Mouse (Mus musculus): ENCODE measurements around the gene Hypk. TPM values are rescaled to one million over a fixed set of nuclear protein-coding genes. Genes with fewer than 3 reads are reported as not detected.
"Not testable (repeated sequence)": the region's sequence is repeated elsewhere in the genome, so short reads cannot be mapped to it uniquely, and the experiment has no call there.

Gene Hypk
- polyA plus RNA-seq, 1 experiment = 35.6 TPM

DNA sequence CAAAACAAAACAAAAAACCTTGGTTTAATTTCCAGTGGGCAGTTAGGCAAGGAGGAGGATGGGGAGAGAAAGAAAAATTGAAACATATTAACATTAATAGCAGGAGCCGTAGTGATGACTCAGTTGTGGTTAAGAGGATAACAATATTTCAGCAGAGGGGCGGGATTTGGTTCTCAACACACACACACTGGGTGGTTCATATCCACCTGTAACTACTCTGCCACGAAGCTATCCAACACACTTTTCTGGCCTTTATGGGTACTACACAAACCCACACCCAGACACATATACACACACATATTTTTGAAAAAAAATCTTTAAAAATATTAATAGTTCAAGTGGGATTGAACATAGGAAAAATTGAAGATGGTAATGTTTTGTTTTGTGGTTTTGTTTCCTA, 6.1 kb upstream of the Hypk start:
- DNase-seq (ENCODE audit: extremely low spot score in 1 of 2, low spot score in 1 of 2) = no peak

- peak in 1 of 2 experiments; percentile 56 for DNase-seq (ENCODE audit: extremely low spot score in 1 of 2, low spot score in 1 of 2)
Observed at GRCm38 (mm10) chr2:121448136-121448535, 5.0 kb upstream of the Hypk start.

GRCm38 (mm10) chr2:121448739-121449535, 4.2 kb upstream of the Hypk start, which contains the start of gene Serf2:
Serf2 (plus strand) TSS chr2:121449195.
- peak; percentile 98 for DNase-seq (ENCODE audit: extremely low spot score in 1 of 2, low spot score in 1 of 2)

GRCm38 (mm10) chr2:121449545-121450011, 3.5 kb upstream of the Hypk start:
- peak in 1 of 2 experiments; percentile 38 for DNase-seq (ENCODE audit: extremely low spot score in 1 of 2, low spot score in 1 of 2)

DNA sequence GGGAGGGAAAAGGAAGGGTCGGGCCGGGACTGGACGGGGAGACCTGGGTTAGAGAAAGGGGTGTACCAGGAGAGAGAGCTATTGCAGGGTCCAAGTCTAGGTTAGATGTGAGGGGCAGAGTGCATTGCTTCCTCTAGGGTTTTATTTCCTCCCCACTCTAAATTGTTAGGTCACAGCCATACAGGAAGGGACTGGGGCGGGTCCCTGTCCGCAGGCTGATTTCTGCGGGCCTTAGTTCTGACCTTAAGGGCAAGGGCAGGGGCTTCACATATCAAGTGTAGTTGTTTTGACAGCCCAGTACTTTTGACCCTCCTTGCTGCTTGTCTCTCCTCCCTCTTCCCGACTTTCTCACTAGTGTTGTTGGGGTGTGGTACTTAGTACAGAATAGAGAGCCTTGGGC, 3.0 kb upstream of the Hypk start:
- no peak for DNase-seq (ENCODE audit: extremely low spot score in 1 of 2, low spot score in 1 of 2)

DNA sequence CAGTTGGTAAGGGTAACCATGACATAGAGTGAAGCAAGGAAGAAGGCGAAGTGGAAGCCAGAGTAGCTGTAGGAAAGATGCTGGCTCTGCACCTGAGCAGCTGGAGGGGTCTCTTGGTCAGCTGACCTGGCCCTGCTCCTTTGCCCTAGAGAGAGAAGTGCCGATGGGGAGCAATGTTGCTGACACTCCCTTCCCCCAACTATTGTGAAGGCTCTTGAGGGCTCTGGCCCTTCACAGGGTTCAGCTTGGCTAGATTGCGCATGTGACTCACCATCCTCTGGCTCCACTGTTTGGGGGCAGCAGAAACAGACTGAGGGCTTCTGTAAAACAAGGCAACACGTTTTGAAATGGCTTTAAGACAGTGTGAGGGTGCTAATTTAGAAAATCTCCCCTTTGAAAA, 729 bp upstream of the Hypk start:
- DNase-seq (ENCODE audit: extremely low spot score in 1 of 2, low spot score in 1 of 2) = no peak

DNA sequence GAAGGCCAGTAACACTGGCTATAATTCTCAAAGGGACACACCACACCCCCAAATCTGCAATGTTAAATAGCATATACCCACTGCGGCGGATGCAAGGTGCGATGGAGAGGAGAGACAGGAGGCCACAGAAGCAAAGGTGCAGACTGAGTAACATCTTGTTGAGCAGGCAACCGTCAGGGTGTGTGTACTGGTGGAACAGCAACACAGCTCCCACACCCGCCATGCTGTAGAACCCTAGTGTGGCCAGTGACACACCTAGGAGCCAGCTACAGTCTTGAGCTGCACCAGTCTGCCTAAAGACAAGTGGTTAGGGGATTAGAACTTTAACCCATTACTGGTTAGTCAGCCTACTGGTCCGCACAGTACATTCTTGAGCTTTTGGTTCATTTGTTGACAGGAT, 827 bp downstream of the Hypk start:
- DNase-seq (ENCODE audit: extremely low spot score in 1 of 2, low spot score in 1 of 2) = no peak

DNA sequence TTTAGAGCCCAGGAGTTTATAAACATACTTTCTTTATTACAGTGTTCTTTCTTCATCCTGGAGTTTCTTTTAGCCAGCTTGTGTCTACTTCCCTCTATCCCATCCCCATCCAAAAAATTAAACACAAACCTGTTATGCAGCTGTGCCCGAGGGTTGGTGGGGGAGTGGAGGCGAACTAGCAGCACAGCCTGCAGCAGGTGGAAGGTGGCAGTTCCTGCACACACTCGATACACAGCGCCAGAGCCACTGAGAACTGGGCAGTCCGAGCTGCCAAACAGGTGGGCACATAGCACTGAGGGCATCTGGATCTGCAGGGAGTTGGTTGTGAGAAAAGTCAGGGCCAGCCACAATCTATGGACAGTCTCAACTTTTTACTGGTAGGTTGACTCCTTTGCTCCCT, 2.4 kb downstream of the Hypk start:
- DNase-seq (ENCODE audit: extremely low spot score in 1 of 2, low spot score in 1 of 2) = no peak

GRCm38 (mm10) chr2:121456692-121457642, 3.9 kb downstream of the Hypk start, which contains the start of gene Serinc4:
Serinc4 (minus strand) TSS chr2:121456781.
- peak; percentile 61 to 86 for DNase-seq (ENCODE audit: extremely low spot score in 1 of 2, low spot score in 1 of 2)

DNA sequence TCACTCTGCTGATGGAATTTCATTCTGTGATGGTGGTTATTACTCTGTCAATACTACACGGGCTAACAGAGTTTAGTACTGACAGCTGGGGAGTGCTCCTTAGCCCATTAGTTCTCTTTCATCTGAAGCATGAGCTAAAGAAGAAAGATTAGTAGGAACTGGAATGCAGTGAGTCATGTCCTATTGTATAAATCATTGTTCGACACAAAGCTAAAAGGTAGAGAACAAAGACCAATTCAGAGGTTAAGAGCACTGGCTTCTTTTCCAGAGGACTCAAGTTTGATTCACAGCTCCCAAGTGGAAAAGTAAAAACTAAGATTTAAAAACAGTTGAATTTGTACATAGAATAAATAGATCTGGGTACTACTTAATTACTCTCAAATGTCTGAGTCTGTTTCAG, 7.0 kb downstream of the Hypk start:
- no peak for DNase-seq (ENCODE audit: extremely low spot score in 1 of 2, low spot score in 1 of 2)

DNA sequence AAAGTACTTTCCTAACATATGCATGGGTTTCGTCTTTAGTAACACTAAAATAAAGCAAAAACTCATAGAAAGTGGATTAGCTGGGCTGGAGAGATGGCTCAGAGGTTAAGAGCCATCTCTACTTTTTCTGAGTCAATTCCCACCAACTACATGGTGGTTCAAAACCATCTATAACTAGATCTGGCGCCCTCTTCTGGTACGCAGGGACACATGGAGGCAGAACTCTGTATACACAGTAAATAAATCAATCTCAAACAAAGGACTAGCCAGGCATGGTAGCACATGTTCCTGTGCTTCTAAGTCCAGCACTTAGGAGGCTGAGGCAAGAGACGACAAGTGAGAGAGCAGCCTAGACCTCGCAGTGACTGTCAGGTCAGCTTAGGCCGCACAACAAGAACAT, 15.9 kb downstream of the Hypk start:
- DNase-seq (ENCODE audit: extremely low spot score in 1 of 2, low spot score in 1 of 2) = not testable (repeated sequence)

GRCm38 (mm10) chr2:121472783-121473182, 19.7 kb downstream of the Hypk start:
- DNase-seq (ENCODE audit: extremely low spot score in 1 of 2, low spot score in 1 of 2) = not testable (repeated sequence)

DNA sequence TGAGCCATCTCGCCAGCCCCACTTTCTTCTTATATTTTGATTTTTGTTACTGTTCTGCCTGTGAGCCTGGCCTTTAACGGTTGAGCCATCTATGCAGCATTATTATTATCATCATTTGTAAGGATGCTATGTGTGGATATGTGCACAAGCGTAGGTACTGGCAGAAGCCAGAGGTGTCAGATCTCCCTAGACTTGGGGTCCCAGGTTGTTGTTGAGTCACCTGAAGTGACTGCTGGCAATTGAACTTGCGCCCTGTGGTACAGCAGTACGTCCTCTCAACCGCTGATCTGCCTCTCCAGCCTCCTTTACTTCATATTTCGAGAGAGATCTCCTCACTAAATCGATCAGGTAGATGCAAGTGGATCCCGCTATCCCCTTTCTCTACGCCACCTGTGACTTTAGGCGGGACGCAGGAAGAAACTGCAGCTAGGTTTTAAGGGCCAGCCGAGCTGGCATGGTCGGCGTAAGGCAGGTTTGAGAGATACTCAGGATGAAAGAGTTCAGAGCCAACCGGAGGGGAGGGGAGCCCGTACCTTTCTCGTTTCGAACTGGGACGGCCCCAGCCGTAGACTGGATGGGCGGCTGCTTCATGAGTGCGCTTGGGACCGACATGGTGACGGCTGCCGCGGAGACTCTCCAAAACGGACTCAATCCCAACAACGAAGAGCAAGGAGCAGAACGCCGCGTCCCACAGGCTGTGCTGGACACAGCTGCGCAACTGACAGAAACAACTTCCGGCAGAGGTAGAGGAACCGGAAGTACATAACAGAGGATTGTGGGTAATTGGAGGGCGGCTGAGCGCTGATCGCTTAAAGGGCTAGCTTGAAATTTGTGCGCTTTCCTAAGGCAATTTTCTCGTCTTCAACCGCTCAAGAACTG, 20.4 kb downstream of the Hypk start, which contains the start of gene Mfap1b:
TSS of gene Mfap1b (minus strand) at position 767 of the 879 bp plus-strand sequence.
- DNase-seq (ENCODE audit: extremely low spot score in 1 of 2, low spot score in 1 of 2) = peak; percentile 69 to 93

GRCm38 (mm10) chr2:121474180-121474535, 21.1 kb downstream of the Hypk start:
- DNase-seq (ENCODE audit: extremely low spot score in 1 of 2, low spot score in 1 of 2) = no peak

DNA sequence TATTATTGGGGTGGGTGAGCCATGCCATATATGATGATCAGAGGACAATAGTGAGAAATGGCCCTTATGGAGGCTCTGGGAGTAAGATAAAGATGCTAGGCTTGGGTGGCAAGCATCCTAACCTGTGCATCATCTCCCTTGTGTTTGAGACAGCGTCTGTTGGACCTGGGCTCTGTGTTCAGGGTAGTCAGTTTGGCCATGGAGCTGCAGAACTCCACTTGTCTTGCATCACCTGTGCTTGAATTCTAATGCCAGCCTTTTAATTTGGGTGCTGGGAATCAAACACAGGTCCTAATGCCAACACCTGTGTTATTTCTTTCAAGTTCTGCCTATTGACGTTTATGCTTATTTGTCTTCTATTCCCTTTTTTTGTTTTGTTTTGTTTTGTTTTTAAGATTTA, 22.2 kb downstream of the Hypk start:
- not testable (repeated sequence) for DNase-seq (ENCODE audit: extremely low spot score in 1 of 2, low spot score in 1 of 2)

DNA sequence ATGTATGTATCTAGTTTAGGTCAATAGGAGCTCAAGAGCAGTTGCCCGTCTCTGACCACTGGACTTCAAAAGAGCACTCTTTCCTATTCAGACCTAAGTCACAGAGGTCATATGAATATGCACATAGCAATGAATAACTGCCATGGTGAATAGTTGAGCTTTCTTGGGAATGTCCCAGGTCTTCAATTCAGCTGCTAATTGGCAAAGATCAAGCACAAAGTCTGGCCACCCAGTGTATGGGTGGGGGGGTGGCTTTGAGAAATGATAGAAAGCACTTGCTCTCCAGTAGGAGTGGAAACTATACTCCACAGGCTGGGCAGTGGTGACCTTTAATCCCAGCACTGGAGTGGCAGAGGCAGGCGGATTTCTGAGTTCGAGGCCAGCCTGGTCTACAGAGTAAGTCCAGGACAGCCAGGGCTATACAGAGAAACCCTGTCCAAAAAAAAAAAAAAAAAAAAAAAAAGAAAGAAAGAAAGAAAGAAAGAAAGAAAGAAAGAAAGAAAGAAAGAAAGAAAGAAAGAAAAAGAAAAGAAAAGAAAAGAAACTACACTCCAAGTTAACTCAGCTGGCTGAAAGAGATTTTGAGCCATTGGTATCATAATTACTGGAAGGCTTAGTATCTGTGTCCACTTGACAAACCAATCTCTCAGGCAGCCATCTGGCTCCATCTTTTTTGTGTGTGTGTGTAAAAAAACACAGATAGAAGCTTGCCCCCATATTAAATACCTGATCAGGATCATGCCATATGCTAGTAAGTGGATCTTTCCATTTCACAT, 24.6 kb downstream of the Hypk start:
- no peak for DNase-seq (ENCODE audit: extremely low spot score in 1 of 2, low spot score in 1 of 2)

- no peak for DNase-seq (ENCODE audit: extremely low spot score in 1 of 2, low spot score in 1 of 2)
Observed at GRCm38 (mm10) chr2:121480498-121480897, 27.4 kb downstream of the Hypk start.

GRCm38 (mm10) chr2:121480916-121481315, 27.8 kb downstream of the Hypk start:
- not testable (repeated sequence) for DNase-seq (ENCODE audit: extremely low spot score in 1 of 2, low spot score in 1 of 2)

GRCm38 (mm10) chr2:121483576-121483975, 30.5 kb downstream of the Hypk start:
- no peak for DNase-seq (ENCODE audit: extremely low spot score in 1 of 2, low spot score in 1 of 2)

Measured in frontal cortex, adult 2 months (tissue).